Comparison of ENCODE assay signal across 29 mouse cellular contexts in the genomic region with DNA sequence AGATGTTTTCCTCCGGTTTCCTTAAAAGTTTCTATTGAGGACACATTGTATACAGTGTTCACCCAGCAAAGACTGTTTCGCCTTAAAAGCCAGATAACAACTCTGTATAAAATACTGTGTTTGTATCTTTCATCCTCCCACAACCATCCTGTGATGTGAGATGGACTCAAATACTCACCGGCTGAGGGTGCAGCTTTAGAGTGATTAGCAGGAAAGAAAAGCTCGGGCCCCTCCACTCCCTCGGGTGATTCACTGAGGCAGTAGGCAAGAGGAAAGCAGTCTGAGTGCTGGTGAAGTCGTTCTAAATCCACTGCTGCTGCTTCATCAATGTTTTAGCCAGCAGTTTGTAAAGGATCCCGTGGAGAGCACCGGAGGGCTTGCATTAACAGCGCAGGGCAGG.
DNase-seq lines count a peak whose midpoint lies in the region; ATAC-seq and TF ChIP-seq lines count a peak whose summit lies in the region.
"Had no signal": no experiment of that assay in that cellular context is flagged by ENCODE, and none has a peak within 500 bp of the region (broad histone marks: within the 10 kb centered on the region; RNA-seq: fewer than 3 reads in every experiment).

No protein-coding gene starts in this region.

- no peaks in the 10 kb centered on the region for H3K9me3 ChIP-seq in midbrain, embryonic 15.5 days
- H3K9me3 ChIP-seq in midbrain, embryonic 13.5 days: no peaks in the 10 kb centered on the region
- H3K9me3 ChIP-seq: embryonic facial prominence, embryonic 13.5 days; embryonic facial prominence, embryonic 15.5 days; forebrain, embryonic 10.5 days; forebrain, embryonic 12.5 days; G1E had no signal

- no peaks in the 10 kb centered on the region for H3K27me3 ChIP-seq in midbrain, embryonic 15.5 days (replicated peaks)
- H3K27me3 ChIP-seq in midbrain, embryonic 13.5 days: no peaks in the 10 kb centered on the region
- H3K27me3 ChIP-seq: embryonic facial prominence, embryonic 15.5 days had no signal

- H3K4me3 ChIP-seq in left cerebral cortex, adult 2 months: no peak overlapping the region
- H3K4me3 ChIP-seq in midbrain, embryonic 15.5 days: no peak overlapping the region
- H3K4me3 ChIP-seq in midbrain, embryonic 13.5 days (replicated peaks): no peak overlapping the region
- H3K4me3 ChIP-seq: embryonic facial prominence, embryonic 13.5 days; embryonic facial prominence, embryonic 15.5 days; erythroblast, embryonic 14.5 days; forebrain, embryonic 10.5 days; forebrain, embryonic 12.5 days had no signal

- 41% methylated on average over 9 of the region's 9 CpGs for WGBS in midbrain, embryonic 15.5 days
- 34% methylated on average over 9 of the region's 9 CpGs for WGBS in midbrain, embryonic 13.5 days

- peak overlapping the region; percentile 12; the same call in 1 of the 2 replicates for H3K9ac ChIP-seq in midbrain, embryonic 15.5 days
- H3K9ac ChIP-seq in midbrain, embryonic 13.5 days (replicated peaks): no peak overlapping the region
- H3K9ac ChIP-seq: embryonic facial prominence, embryonic 13.5 days; embryonic facial prominence, embryonic 15.5 days had no signal

- DNase-seq in frontal cortex, postnatal 14 days (ENCODE audit: low spot score in 2 of 2): no peak
- DNase-seq in left cerebral cortex, adult 2 months (ENCODE audit: extremely low spot score in 1 of 2, low spot score in 2 of 2): no peak
- no peak for DNase-seq in left cerebral cortex, adult 8-10 months (ENCODE audit: low spot score in 2 of 2)
- DNase-seq in right cerebral cortex, adult 18-20 months: peak; percentile 60
- no peak for DNase-seq in right cerebral cortex, postnatal 36 days (ENCODE audit: low spot score in 2 of 2)
- DNase-seq: adrenal gland, adult 8-10 months; adrenal gland, postnatal 14 days; adrenal gland, postnatal 36 days; B cell, adult 2 months; cerebellum, adult 11 months; cerebellum, adult 18-20 months; cerebellum, adult 8-10 months; cerebellum, adult 9-11 months; cerebellum, postnatal 14 days; cerebellum, postnatal 36 days; embryo, embryonic 11 days had no signal

- peak overlapping the region; percentile 61 for H3K27ac ChIP-seq in left cerebral cortex, adult 2 months
- H3K27ac ChIP-seq in midbrain, embryonic 15.5 days: no peak overlapping the region
- no peak overlapping the region for H3K27ac ChIP-seq in midbrain, embryonic 13.5 days
- H3K27ac ChIP-seq: embryonic facial prominence, embryonic 13.5 days; embryonic facial prominence, embryonic 15.5 days; forebrain, embryonic 10.5 days; forebrain, embryonic 12.5 days had no signal

- no peak overlapping the region for H3K4me2 ChIP-seq in midbrain, embryonic 15.5 days
- H3K4me2 ChIP-seq in midbrain, embryonic 13.5 days (replicated peaks): no peak overlapping the region
- H3K4me2 ChIP-seq: embryonic facial prominence, embryonic 13.5 days; embryonic facial prominence, embryonic 15.5 days; forebrain, embryonic 12.5 days had no signal

- intact Hi-C loops in left cerebral cortex, adult 2 months (cut with DNase I): no loop called here

- H3K36me3 ChIP-seq in midbrain, embryonic 15.5 days (replicated peaks): no peaks in the 10 kb centered on the region
- no peaks in the 10 kb centered on the region for H3K36me3 ChIP-seq in midbrain, embryonic 13.5 days
- H3K36me3 ChIP-seq: embryonic facial prominence, embryonic 13.5 days; embryonic facial prominence, embryonic 15.5 days; forebrain, embryonic 10.5 days; forebrain, embryonic 12.5 days; G1E had no signal

- TF ChIP-seq CTCF in left cerebral cortex, adult 2 months (IDR thresholded peaks at IDR 0.05): no peak

- H3K4me1 ChIP-seq in midbrain, embryonic 15.5 days: peaks cover 6% of the 10 kb centered on the region; the same call in 1 of the 2 replicates
- H3K4me1 ChIP-seq in midbrain, embryonic 13.5 days (replicated peaks): peaks cover 6% of the 10 kb centered on the region; the same call in 1 of the 2 replicates
- H3K4me1 ChIP-seq: embryonic facial prominence, embryonic 13.5 days; embryonic facial prominence, embryonic 15.5 days; forebrain, embryonic 12.5 days had no signal

- peak; percentile 63 for ATAC-seq in frontal cortex, adult (ENCODE audit: low TSS enrichment)
- ATAC-seq in midbrain, embryonic 15.5 days (replicated peaks): no peak
- ATAC-seq in midbrain, embryonic 13.5 days: no peak
- ATAC-seq: activated CD4-positive, CD25-positive, alpha-beta regulatory T cell, adult 4 months; CD4-positive, CD25-positive, alpha-beta regulatory T cell, adult 4 months; forebrain, embryonic 14.5 days; Patski had no signal
